Mouse (Mus musculus): Measurements from ENCODE around the gene Panx2.

The Panx2 gene

DNA sequence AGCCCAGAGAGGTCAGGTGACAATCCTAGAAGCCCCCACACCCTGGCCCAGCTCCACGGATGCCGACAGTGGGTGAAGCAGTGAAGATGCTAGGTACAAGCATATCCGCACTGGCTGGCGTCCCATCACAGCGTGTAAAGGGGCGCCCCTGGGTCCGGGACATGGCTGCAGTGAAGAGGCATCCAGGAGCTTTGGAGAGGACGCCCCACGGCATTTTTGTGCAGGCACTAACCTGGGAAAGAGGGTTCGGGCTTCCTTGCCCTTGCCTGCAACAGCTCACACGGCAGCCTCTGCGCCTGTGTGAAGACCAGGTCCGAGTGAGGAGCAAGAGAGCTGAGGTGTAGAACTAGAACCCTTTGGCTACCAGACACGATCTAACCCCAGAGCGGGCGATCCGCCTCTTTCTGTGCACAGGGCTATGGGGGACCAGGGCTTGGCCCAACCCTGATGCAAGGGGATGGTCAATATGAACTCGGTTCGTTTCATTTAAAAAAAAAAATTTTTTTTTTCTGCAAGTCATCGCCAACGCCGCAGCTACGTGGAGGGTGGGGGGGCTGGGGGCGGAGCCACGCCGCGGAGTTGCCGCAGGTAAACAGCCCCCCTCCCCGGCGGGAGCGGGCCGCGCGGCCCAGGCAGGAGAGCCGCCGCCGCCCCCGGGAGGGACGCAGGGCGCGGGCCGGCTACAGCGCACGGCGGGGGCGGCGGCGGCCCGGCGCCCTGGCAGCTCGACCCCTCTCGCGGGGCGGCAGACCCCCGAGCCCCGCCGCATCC, at the start of gene Panx2:
Panx2 (plus strand) TSS at position 574 of the 771 bp plus-strand sequence.
- peak; percentile 19 for DNase-seq

DNA sequence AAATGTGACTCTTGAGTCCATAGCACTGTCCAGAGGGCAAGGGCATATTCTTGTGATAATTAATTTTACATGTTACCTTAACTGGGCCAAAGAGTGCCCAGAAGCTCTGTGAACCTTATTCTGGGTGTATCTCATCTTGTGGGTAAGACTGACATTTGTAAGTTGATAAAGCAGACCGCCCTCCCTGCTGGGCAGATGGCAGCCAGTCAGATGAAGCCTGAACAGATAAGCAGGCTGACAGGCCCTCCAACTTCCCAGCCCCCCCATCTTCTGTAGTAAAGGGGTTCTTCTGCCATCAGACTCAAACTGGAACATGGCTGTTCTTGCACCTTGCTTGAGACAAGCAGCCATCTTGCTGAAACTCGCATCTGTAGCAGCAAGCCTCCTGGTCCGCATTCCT, 42.8 kb upstream of the Panx2 start:
- no peak for DNase-seq

DNA sequence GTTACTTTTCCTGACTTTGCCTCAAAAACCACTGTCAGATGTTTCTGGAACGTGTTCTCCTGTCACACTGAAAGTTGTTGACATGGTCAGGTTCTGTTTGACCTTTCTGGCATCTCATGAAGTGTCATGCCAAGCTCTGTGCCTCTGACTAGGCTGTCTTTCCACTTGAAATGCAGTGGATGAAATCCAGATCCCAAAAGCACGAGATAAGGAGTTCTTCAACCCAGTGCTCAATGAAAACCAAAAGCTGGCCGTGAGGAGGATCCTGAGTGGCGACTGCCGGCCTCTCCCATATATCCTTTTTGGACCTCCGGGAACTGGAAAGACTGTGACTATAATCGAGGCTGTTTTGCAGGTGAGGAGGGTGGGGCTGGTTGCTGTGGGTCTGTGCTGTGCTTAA, 39.4 kb upstream of the Panx2 start:
- no peak for DNase-seq

DNA sequence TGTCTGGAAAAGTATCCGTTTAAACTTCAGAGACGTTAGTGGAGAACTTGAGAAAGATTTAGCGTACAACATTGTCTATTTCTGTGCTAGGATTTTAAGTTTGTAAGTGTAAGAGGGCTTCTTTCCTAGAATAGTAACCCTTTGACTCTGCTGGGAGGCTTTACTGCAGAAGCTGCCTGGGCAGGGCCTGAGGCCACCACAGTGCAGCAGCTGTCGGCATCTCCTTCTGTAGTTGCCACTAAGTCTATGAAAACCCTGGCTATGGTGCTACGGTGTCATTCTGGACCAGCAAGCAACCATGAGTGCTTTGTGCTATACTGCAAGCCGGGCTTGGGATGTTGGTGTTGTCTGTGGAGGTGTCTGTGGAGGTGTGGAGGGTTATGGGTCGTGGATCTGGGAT, 39.0 kb upstream of the Panx2 start:
- DNase-seq = no peak

DNA sequence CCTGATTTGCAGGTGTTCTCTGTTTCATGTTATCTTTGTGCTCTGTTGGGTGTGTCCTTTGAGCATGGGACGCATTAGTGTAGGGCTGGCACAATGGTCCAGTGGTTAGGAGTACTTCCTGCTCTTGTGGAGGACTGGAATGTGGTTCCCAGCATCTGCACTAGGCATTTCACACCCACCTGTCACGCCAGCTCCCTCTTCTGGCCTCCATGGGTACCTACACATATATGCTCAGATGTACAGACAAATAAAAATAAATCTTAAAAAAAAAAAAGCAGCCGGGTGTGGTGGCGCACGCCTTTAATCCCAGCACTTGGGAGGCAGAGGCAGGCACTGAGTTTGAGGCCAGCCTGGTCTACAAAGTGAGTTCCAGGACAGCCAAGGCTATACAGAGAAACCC, 15.2 kb upstream of the Panx2 start:
- no peak for DNase-seq

DNA sequence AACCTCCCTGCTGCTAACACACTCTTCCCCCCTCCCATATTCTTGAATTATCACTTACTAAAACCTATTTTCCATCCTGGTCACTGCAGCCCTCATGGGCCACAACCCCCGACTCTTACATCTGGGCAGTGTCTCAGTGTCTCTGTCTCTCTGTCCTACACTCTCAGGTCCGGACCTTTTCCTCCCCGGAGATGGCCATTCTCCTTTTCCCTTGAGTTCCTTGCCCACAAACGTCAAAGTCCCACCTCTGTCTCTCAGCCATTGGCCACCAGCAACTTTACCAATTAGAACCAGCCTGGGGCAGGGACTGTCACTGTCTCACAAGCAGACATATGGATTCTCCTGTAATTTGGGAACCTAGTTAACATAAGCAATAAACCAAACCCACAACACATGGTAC, 13.2 kb upstream of the Panx2 start:
- DNase-seq = no peak

DNA sequence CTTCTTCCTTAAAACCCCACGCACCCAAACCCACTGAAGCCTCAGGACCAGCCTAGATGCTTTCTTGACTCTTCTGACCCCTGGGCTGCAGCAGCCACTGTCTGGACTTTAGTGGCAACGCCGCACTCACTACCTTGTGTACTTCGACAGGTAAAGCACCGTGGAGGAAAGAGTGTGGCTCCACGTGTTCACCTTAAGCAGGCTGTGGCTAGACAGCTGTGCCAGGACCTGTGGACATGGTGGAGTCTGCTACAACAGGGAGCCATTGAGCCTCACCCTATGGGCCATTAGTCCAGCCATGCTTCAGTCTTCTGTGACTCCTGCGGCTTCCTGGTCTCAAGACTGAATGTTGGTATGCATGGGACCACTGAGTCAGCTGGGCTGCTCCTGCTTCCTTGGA, 4.9 kb upstream of the Panx2 start:
- no peak for DNase-seq

DNA sequence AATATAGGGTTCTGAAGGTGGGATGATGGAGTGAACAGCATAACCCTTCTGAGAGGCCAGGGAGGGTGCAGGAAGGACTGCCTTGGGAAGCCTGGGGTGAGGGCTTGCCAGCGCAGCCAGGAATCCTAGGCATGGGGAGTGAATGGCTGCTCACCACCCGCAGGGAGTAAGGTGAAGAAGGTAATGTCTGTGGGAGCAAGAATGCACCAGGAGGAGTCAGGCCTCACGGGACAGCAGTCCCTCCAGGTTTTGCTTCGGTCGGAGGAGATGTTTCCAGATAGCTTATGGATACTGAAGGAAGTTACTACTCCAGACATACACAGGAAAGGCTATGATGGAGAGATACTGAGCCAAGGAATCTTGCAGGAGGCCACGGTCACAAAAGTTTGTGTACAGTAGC, 798 bp upstream of the Panx2 start:
- DNase-seq = no peak

DNA sequence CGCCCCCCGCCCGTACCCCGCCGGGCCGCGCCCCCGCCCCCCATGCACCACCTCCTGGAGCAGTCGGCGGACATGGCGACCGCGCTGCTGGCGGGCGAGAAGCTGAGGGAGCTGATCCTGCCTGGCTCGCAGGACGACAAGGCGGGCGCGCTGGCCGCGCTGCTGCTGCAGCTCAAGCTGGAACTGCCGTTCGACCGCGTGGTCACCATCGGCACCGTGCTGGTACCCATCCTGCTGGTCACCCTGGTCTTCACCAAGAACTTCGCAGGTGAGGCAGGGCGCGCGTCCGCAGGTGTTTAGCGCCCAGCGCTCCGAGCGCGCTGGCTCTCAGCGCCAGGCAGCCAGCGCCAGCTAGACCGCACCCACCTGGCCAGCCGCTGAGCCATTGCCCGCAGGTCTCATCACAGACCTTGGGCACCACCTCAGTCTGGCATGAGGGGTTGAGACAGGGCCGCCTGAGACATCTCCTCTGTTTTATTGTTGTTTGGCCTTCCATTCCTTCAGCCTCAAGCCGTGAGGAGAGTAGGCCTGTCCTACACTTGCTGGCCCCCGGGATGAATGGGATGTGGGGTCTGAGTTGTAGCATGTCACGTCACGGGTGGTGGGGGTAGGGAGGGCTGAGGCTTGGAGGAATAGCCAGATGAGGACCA, 623 bp downstream of the Panx2 start:
- DNase-seq = peak; percentile 53

DNA sequence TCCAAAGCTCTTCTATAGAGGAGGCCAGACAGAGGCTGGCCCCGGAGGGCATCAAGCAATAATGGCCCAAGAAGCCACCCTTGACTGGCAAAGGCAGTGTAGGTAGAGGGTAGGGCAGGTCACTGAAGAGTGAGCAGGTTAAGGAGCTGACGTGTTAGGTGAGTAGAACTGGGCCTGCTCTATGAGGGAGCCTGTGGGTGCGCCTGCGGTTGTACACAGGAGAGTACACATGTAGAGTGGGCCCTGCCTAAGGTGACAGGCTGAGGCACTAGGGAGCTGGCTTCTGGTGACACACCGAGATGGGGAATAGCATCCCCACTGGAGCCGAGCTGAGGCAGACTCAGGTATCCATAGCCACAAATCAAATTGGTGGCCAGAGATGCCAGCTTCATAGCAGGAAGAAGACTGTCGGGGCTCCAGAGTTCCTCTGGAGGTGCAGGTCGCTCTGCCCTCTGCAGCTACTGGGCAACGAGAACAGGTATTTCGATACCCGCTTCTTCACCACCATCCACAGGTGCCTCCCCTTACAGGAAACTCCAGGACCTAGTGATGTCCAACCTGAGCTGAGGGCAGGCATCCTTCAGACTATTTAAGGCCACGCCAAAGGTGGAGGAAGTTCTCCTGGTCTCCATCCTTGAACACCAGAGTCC, 1.4 kb downstream of the Panx2 start:
- peak; percentile 3 for DNase-seq

DNA sequence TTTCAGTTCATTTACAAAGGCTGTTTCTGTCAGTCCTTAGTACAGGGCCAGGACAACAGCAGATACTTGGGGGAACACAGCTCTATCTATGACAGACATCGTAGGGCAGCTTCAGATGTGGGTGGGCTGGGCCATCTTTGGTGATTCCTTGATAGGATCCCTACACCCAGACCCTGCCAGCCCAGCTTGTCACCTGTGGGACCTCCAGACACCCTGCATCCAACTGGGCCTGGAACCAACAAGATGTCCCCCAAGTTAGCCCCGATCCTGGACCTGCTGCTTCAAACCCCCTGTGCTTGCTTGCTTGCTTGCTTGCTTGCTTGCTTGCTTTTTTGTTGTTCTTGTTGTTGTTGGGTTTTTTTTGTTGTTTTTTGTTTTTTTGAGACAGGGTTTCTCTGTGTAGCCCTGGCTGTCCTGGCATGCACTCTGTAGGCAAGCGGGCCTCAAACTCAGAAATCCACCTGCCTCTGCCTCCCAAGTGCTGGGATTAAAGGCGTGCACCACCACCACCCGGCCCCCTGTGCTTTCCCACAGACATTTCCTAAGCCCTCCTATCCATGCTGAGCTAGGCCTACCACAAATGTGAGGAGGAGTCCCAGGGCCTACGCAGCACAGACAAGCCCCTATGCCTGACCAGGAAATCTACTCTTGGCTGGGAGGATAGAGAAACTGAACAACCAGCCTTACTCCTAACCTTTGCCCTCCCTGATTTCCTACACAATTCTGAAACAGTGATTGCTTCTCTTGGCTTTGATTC, 2.4 kb downstream of the Panx2 start:
- DNase-seq = peak; percentile 2

DNA sequence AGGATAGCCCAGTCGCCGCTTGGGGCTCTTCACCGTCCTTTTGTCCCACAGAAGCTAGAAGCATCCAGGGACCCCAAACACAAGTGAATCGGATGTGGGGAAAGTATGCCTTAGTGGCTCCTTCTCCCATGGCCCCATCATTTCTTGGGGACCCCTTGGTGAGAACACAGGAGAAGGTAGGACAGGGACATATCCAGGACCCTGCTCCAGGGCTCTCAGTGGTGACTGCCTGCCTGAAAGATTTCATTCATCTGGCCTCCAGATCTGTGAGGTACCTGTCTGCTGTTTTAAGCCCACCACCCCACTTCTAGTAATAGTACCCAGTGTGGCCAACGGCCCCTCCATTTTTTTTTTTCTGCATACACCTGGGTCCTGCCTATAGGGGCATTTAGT, 3.0 kb downstream of the Panx2 start:
- DNase-seq = no peak

DNA sequence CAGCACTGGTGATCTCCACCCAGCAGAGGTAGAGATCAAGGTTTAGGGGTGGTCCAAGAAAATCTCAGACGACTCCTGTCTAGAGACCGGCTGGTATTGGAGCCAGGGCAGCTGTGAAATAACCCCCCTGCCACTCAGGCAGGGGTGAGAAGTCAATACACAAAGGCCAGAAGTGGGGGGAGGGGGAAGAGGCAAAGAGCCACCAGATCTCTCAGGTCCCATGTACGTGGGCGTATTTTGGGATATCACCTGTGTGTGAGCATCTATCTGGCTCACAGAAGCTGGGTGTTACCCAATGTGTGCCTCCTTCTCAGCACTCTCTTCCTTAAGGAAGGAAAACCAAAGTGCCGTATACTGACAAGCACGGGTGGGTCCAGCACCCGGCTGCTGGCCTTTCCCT, 3.5 kb downstream of the Panx2 start:
- DNase-seq = peak; percentile 2

DNA sequence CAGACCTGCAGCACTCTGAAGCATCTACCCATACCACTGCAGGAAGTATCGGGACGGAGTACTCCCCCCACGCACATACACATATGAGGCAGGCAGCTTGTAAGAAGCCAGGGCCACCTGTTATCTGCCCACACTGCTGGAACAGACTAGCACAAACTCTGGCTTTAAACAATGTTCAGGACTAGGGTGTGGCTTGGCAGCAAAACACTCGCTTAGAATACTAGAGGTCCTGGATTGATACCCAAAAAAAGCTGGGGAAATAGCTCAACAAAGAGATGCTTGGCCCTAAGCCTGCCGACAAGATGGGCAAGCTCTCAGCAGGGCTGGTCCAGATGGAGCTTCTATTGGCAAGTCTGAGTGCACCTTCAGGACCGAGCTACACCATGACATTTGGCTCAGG, 4.0 kb downstream of the Panx2 start:
- peak; percentile 2 for DNase-seq

DNA sequence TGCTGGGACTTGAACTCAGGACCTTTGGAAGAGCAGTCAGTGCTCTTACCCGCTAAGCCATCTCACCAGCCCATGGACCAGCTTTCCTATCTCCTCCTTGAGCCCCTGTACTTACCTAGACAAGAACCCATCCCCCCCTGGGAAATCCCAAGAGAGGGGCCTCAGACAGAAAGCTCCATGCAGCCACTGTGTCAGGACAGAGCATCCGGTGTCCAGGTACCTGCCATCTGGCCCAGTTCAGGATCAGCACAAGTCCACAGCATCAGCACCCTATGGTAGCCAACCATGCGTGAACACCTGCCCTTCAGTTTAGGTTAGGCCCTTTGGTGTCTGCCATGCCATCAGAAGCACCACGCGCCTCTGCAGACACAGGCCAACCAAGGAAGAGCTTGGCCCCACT, 5.4 kb downstream of the Panx2 start:
- DNase-seq = peak; percentile 2

DNA sequence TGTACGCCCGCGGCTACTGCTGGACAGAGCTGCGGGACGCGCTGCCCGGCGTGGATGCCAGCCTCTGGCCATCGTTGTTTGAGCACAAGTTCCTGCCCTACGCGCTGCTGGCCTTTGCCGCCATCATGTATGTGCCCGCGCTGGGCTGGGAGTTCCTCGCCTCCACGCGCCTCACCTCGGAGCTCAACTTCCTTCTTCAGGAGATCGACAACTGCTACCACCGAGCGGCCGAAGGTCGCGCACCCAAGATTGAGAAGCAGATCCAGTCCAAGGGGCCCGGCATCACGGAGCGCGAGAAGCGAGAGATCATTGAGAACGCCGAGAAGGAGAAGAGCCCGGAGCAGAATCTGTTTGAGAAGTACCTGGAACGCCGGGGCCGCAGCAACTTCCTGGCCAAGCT, 8.1 kb downstream of the Panx2 start:
- DNase-seq = no peak

DNA sequence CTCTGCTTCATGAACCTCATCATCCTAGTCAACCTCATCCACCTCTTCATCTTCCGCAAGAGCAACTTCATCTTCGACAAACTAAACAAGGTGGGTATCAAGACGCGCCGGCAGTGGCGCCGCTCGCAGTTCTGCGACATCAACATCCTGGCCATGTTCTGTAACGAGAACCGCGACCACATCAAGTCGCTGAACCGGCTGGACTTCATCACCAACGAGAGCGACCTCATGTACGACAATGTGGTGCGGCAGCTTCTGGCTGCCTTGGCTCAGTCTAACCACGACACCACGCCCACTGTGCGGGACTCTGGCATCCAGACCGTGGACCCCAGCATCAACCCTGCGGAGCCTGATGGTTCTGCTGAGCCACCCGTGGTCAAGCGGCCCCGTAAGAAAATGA, 8.7 kb downstream of the Panx2 start:
- DNase-seq = no peak

DNA sequence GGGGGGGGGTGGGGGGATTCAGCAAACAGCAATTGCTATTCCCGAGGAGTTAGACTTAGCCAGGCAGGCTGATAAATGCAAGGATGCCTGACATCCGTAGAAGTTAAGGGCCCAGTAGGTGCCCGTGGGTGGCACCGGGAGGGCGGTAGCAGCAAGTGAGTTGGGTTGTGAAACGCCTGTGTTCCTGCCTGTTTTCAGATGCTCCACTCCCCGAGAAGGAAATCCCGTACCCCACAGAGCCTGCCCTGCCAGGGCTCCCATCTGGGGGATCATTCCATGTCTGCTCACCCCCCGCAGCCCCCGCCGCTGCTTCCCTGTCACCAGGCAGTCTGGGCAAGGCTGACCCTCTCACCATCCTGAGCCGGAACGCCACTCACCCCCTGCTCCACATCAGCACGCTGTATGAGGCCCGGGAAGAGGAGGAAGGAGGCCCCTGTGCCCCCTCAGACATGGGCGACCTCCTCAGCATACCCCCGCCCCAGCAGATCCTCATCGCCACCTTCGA, 9.9 kb downstream of the Panx2 start:
- DNase-seq = no peak

DNA sequence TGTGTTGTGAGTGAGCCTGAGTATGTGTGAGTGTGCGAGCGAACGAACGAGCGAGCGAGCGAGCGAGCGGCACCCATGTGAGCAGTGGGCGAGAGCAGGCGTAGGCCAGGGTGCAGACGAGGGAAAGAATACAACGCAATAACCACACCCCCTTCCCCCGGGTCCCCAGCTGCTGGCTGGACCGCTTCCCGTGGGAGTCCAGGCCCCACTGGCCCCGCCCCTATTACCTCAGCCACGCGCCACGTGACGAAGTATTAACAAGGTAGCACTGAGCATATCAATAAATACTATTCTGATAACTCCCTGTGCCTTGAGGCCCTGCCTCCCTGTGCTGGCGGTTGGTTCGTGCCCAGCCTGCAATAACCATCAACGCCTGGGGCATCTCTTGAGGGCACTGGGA, 11.1 kb downstream of the Panx2 start:
- peak; percentile 14 for DNase-seq

DNA sequence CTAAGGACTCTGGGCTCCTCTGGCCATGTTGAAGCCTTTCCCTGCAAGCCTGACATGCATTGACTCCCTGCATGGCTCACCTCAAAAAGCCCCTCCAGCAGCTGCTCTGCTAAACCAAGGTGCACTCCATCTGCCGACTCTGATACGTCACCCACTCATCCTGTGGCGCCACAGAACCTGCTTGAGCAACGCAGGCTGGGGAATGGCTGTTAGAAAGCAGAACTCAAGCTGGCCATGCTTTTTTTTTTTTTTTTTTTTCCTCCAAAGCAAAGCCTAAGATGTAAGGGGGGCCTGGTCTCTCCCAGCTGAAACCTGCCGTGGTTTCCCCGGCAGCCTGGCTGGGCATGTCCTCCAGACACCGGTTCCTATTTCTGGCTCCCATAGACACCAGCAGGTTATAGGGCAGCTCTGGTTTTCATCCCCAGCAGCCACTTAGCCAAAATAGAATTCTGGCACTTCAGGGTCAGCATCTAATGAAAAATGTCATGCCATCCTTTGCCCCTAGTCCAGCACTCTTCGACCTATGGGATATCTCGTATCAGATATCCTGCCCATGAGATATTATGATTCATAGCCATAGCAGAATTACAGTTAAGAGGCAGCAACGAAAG, 14.6 kb downstream of the Panx2 start:
- DNase-seq = no peak

DNA sequence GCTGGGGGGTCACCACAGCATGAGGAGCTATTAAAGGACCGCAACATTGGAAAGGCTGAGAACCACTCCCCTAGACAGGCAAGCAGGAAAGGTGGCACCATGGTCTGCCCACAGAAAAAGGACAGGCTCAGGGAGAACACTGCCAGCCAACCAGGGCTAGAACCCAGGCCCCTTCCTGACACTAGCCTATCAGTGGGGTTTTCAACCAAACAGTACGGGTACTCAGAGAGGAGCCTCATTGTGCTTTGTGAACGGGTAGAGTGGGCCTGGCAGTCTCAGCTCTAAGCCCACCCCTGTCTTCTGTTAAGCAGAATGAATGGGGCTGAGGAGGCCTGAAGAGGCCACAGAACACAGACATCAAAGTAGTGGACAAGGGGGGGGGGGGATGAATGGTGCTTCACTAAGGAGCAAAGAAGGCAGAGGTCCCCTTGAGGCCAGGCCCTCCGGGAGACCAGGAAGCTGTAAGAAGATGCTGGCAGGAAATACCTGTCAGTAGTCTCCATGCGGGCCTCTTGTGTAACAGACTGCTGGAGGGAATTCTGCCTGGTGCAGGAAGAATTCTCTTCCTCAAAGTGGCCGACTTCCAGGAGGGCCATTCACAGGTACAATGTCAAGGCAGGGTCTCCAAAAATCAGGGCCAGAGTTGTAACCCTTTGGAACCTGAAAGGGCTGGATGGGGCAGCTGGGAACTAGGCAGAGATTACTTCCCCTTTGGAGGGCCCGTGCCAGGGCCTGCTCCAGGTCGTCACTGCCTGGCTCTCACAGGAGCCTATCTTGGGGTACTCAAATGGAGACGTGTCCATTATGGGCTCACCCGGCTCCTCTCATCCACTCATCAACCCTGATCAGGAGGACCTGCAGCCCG, 15.3 kb downstream of the Panx2 start, which contains the start of gene Trabd:
Trabd (plus strand) TSS at position 512 of the 865 bp plus-strand sequence.
- DNase-seq = peak; percentile 26
